Mouse (Mus musculus) liver, embryonic 14.5 days (tissue): ENCODE data around the gene Oxt.

Experiments
- CTCF ChIP-seq: IDR thresholded peaks from 2 replicates; pipeline ENCODE4 v1.5.1; 2016; ENCODE audit warnings: antibody characterized with exemption, low read depth, control low read depth
- EP300 ChIP-seq: IDR thresholded peaks from 2 replicates; pipeline ENCODE4 v1.6.1; 2016; ENCODE audit warnings: antibody characterized with exemption, low read depth

GRCm38 (mm10) chr2:130588373-130588772 lies 12.4 kb downstream of the Oxt start:
- no peak for TF ChIP-seq EP300
- TF ChIP-seq CTCF: no peak
